Mouse (Mus musculus): ENCODE data around the gene Nop58.

Gene Nop58

DNA sequence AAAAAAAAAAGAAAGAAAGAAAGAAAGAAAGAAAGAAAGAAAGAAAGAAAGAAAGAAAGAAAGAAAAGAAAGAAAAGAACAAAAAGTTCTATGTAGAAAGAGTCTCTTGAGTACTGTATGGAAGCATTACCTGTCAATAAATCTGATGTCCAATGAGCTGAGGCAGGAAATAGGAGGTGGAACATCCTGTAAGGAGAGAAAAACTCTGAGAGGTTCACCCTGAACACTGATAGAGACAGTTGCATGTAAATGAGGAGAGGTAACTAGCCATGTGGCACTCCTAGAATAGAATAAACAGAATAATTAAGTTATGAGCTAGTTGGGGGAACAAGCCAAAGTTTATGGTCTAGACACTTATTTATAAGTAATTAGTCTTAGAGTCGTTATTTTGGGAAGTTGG lies 73.6 kb downstream of the Nop58 start:
- CTCF ChIA-PET = interaction anchor here in 2 of 4 experiments (0.7 to 0.9 kb wide), 3 partner anchors 9 to 235 kb away, joined by 3 to 11 read pairs (median 3); no protein-coding TSS in a partner anchor
- POLR2A ChIA-PET = interaction anchor here (0.6 to 1.2 kb wide), 5 partner anchors 12 to 185 kb away, joined by 3 to 6 read pairs (median 6); no protein-coding TSS in a partner anchor

DNA sequence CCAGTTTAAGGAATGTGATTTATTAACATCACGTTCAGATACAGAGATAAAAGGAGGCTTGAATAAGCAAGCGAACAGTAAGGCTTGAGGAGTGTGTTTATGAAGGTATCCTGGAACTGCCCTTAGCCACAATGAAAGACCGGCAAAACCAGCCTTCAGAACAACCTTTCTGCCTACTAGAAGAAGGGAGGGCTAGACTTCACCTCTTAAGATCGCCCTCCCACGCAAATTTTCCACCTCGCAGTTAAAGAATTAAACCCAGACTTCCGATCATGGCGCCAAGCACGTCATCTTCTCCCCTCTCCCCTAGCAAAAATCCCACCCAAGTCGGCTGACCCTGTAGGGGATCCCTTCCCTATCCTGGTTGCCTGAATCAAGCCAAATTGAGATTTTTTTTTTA lies 77.4 kb downstream of the Nop58 start:
- CTCF ChIA-PET = interaction anchor here in 1 of 4 experiments (1.3 kb wide), 1 partner anchor 149 kb away, joined by 3 read pairs; no protein-coding TSS in a partner anchor
- POLR2A ChIA-PET = interaction anchor here in 3 of 4 experiments (0.5 to 2.2 kb wide), 11 partner anchors 8 to 412 kb away, joined by 3 to 9 read pairs (median 3); partner anchors contain the start of gene Nop58 (in 1 of the 3)

DNA sequence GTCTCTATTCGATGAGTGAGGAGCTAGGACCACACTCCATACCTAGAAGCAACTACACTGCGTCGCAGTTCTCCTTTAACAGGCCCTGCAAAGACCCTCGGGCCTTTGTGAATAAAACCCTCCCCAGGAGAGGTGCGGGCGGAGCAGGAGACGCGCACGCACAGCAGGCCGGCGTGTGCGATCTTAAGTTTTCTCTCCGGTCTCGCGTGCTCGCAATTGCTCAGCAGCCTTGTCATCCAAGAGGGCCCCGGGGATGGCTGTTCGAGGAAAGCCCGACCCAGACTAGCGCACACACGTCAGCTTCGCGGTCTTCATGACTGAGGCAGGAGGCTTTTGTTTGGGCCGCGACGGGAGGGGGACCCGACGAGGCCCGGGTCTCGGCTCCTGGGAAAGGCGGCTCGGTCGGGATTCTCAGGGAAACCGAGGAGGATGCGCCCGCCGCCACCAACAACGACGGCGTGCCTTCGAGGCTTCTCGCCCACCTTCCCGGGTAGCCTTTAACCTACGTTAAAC lies 77.9 kb downstream of the Nop58 start:
- CTCF ChIA-PET = interaction anchor here in 1 of 4 experiments (1.3 kb wide), 1 partner anchor 149 kb away, joined by 3 read pairs; no protein-coding TSS in a partner anchor
- POLR2A ChIA-PET = interaction anchor here in 3 of 4 experiments (0.5 to 2.2 kb wide), 13 partner anchors 8 to 417 kb away, joined by 3 to 9 read pairs (median 4); partner anchors contain the start of genes Nbeal1 (in 1 of the 3) and Nop58 (in 1 of the 3)

DNA sequence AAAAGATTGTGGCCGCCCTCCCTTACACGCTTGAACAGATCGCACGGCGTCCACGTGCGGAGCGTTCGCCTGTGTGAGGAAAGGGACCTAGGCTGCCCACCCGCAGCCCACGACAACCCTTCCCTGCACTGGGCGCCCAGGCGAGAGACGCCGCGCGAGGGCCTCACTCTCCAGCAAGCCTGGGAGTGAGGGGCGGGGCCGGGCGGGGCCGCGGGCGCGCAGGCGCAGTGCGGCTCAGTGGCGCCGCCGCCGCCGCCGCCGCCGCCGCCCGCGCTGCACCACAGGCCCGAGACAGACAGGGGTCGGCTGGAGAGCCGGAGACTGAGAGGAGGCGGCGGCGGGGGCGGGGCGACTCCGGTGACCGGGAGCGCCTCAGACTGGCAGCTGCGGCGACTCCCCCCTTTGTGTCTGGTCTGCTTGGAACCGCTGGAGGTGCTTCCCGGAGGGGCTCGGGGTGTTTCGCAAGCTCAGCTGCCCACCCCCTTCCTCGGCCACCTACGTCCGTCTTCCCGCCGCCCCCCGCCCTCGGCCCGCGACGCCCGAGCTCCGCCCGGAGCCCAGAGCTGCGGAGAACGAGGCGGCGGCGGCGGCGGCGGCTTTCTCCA lies 78.5 kb downstream of the Nop58 start, which contains the start of gene Bmpr2:
TSS of gene Bmpr2 (plus strand) at position 237 of the 605 bp plus-strand sequence.
- ChIA-PET POLR2A (interaction anchor here in 3 of 4 experiments (0.6 to 2.2 kb wide), 19 partner anchors 9 to 417 kb away, joined by 3 to 10 read pairs (median 3); partner anchors contain the start of genes Nbeal1 (in 1 of the 3) and Nop58 (in 1 of the 3)), CTCF (interaction anchor here in 1 of 4 experiments (1.3 kb wide), 1 partner anchor 150 kb away, joined by 3 read pairs; no protein-coding TSS in a partner anchor)

DNA sequence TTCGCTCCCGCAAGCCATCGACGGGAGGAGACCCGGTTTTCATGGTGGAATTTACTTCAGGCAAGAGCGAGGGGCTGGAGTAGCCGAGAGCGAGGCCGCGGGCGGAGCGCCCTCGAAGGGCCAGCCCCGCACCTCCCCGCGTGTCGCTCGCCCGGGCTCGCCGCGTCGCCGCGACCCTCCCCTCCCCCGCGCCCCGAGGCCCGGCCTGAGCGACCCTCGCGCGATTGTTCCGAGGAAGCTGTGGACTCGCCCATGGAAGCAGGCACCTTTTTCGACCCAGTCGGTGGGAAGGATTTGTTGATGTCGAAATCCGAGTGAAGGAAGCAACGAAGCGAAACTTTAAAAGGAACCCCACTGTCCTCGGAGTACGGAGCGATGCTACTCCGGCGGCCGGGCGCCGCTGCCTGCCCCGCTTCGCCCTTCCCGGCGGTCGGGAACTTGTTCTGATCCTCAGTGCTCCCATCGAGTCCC lies 79.0 kb downstream of the Nop58 start:
- ChIA-PET POLR2A (interaction anchor here in 3 of 4 experiments (0.6 to 1.9 kb wide), 16 partner anchors 10 to 1776 kb away, joined by 3 to 10 read pairs (median 3); partner anchors contain the start of genes Nbeal1 (in 1 of the 3) and Nop58 (in 1 of the 3)), CTCF (interaction anchor here in 1 of 4 experiments (1.3 kb wide), 1 partner anchor 150 kb away, joined by 3 read pairs; no protein-coding TSS in a partner anchor)

DNA sequence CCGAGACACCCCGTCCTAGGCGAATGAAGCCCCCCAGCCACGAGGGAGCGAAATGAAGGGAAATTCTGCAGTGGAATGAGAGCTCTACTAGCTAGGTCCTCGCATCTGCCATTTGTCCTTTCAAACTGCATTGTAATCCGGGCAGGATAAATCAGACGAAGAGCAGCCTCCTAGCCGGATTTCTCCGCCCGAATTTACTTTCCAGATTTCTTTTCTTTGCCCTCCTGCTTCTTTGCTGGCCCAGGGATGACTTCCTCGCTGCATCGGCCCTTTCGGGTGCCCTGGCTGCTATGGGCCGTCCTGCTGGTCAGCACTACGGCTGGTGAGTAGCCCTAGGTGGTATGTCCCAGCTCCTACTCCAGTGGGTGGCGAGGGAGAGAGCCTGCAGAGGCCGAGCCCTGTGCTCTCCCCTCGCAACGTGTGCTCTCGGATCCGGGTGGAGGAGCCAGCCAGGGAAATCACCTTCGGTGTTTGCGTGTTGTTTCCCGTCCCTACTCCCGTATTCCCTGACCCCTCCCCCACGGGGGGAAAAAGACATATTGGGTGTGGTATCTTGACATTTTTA lies 79.7 kb downstream of the Nop58 start:
- ChIA-PET POLR2A (interaction anchor here in 3 of 4 experiments (0.7 to 1.9 kb wide), 13 partner anchors 9 to 1775 kb away, joined by 3 to 10 read pairs (median 3); partner anchors contain the start of gene Nop58 (in 1 of the 3)), CTCF (no interaction called here)

DNA sequence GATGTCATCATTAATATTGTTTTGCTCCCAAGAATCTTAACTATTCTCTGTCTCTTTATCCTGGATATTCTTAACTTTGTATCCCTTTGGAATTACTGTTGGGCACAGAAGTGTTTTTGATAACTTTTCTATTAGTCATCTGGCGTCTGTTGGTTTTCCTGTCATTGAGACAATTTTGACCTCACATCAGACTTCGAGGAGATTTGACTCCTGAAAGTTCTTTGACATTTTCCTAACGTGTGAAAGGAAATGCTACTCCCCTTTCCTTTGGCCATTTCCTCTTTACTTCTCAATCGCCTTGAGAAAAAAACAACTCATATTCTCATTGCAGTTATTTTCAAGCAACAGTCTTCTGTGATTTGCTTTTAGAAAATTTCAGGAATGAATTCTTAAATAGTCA lies 80.5 kb downstream of the Nop58 start:
- CTCF ChIA-PET = no interaction called here
- POLR2A ChIA-PET = interaction anchor here in 1 of 4 experiments (0.6 to 1.6 kb wide), 3 partner anchors 10 to 1462 kb away, joined by 3 read pairs; no protein-coding TSS in a partner anchor

DNA sequence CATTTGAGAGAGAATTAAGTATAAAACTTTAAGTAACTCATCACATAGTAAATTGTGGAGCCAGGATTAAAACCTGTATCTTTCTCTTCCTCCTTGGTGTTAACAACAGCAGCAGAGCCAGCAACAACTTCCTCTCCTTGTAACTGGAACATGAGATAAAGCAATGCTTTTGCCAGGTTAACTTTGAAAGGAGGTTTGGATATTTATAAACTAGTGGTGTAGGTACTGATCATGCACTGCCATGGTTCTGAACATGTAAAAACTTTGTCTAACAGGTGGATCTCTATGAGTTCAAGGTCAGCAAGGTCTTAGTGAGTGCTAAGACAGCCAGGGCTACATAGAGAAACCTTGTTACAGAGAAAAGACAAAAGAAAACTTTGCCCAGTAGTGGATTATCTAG lies 81.9 kb downstream of the Nop58 start:
- ChIA-PET CTCF (no interaction called here), POLR2A (interaction anchor here in 1 of 4 experiments (0.6 kb wide), 1 partner anchor 122 kb away, joined by 8 read pairs; no protein-coding TSS in a partner anchor)

Measured in embryonic stem cell, embryonic (primary cell).